Mouse (Mus musculus): ENCODE data around the gene Gm3424. TPM values are rescaled to one million over a fixed set of nuclear protein-coding genes. Genes with fewer than 3 reads are reported as not detected.
"Not testable (repeated sequence)": the region's sequence is repeated elsewhere in the genome, so short reads cannot be mapped to it uniquely, and the experiment has no call there.

The Gm3424 gene
- not detected in 2 replicates for total RNA-seq (2017)

- ATAC-seq (ENCODE audit: extremely low read depth, insufficient number of reproducible peaks, low FRiP score, poor library complexity, severe bottlenecking), result not testable (repeated sequence)
Observed at GRCm38 (mm10) chr14:5830229-5830628, at the start of gene Gm3424. Gene Gm3424 (minus strand): TSS chr14:5830329.

GRCm38 (mm10) chr14:5879791-5880190, 49.7 kb upstream of the Gm3424 start:
- ATAC-seq (ENCODE audit: extremely low read depth, insufficient number of reproducible peaks, low FRiP score, poor library complexity, severe bottlenecking), result not testable (repeated sequence)

- not testable (repeated sequence) for ATAC-seq (ENCODE audit: extremely low read depth, insufficient number of reproducible peaks, low FRiP score, poor library complexity, severe bottlenecking)
Observed at GRCm38 (mm10) chr14:5879136-5879535, 49.0 kb upstream of the Gm3424 start.

DNA sequence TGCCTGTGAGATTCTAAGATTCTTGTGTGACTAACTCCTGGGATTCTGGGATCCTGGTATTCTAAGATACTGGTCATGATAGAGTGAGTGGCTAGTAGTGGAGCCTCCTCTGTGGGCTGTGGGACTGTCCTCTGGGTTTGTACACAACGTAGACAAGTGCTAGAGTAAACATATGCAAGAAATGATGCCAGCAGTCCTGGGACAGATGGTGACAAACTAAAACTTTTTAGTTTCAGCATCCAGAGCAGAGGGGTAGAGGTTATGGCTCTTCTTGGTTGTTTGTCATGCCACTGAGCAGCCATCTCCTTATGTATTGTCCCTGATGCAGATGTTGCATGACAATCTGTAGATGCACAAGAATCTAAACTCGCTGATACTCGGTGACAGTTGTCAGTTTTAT, 25.8 kb upstream of the Gm3424 start:
- not testable (repeated sequence) for ATAC-seq (ENCODE audit: extremely low read depth, insufficient number of reproducible peaks, low FRiP score, poor library complexity, severe bottlenecking)

GRCm38 (mm10) chr14:5812699-5813356, 17.3 kb downstream of the Gm3424 start:
- not testable (repeated sequence) for ATAC-seq (ENCODE audit: extremely low read depth, insufficient number of reproducible peaks, low FRiP score, poor library complexity, severe bottlenecking)

GRCm38 (mm10) chr14:5807882-5808281, 22.2 kb downstream of the Gm3424 start, which contains the start of gene Gm3383:
Gene Gm3383 (minus strand): TSS chr14:5807982.
- ATAC-seq (ENCODE audit: extremely low read depth, insufficient number of reproducible peaks, low FRiP score, poor library complexity, severe bottlenecking), result not testable (repeated sequence)

Other genes with a start within 250 kb of the Gm3424 start
- not detected in 2 replicates for gene Gm8265, start 197.3 kb downstream of the Gm3424 start, total RNA-seq (2017)
- gene Gm9603, start 142.9 kb downstream of the Gm3424 start, total RNA-seq (2017), result not detected in 2 replicates
- 0.47 TPM in 1 of 2 replicates, not detected in the other for gene Gm3373, start 88.8 kb downstream of the Gm3424 start, total RNA-seq (2017)
- not detected in 2 replicates for gene Gm3383, start 22.3 kb downstream of the Gm3424 start, total RNA-seq (2017)
- gene Gm8237, start 50.1 kb upstream of the Gm3424 start, total RNA-seq (2017), result not detected in 2 replicates
- gene Gm3248, start 131.4 kb upstream of the Gm3424 start, total RNA-seq (2017), result not detected in 2 replicates
- not detected in 2 replicates for gene Gm3453, start 148.8 kb upstream of the Gm3424 start, total RNA-seq (2017)
- not detected in 2 replicates for gene Gm6337, start 227.9 kb upstream of the Gm3424 start, total RNA-seq (2017)